Mouse (Mus musculus) forebrain, embryonic 16.5 days (tissue): ENCODE data around the gene Impad1. TPM values are rescaled to one million over a fixed set of nuclear protein-coding genes. Genes with fewer than 3 reads are reported as not detected.
A peak's percentile ranks its signal among the peaks of the same experiment; 100 is the strongest.

Source experiments
- ATAC-seq: fragments of 200-750 bp; cut with Nextera tagmentation; 2 replicates; pipeline ENCODE4 v1.8.0; 2017; ENCODE audit warnings: mild to moderate bottlenecking, moderate library complexity
- H3K27ac ChIP-seq: fragments of 300-500 bp; sonication (generic); 2 replicates; pipeline ENCODE4 v1.5.1; 2014; ENCODE audit warnings: low read length, control low read depth
- H3K27me3 ChIP-seq: fragments of 300-500 bp; sonication (generic); replicated peaks from 2 replicates; pipeline ENCODE4 v1.6.1; 2014; ENCODE audit warnings: low read length; ENCODE audit not compliant: control insufficient read depth, insufficient read depth
- H3K36me3 ChIP-seq: fragments of 300-500 bp; sonication (generic); 2 replicates; pipeline ENCODE4 v1.6.1; 2014; ENCODE audit not compliant: control insufficient read depth, insufficient read depth
- H3K4me1 ChIP-seq: fragments of 300-500 bp; sonication (generic); replicated peaks from 2 replicates; pipeline ENCODE4 v1.6.1; 2014; ENCODE audit warnings: low read length; ENCODE audit not compliant: control insufficient read depth, insufficient read depth
- H3K4me2 ChIP-seq: fragments of 300-500 bp; sonication (generic); 2 replicates; pipeline ENCODE4 v1.6.1; 2014; ENCODE audit warnings: mild to moderate bottlenecking, low read length, control low read depth
- H3K4me3 ChIP-seq: fragments of 300-500 bp; sonication (generic); replicated peaks from 2 replicates; pipeline ENCODE4 v1.5.1; 2014; ENCODE audit warnings: mild to moderate bottlenecking, low read length, control low read depth
- H3K9ac ChIP-seq: fragments of 300-500 bp; sonication (generic); replicated peaks from 2 replicates; pipeline ENCODE4 v1.6.1; 2014; ENCODE audit warnings: low read depth, low read length, control low read depth
- H3K9me3 ChIP-seq: fragments of 300-500 bp; sonication (generic); 2 replicates; pipeline ENCODE4 v1.6.1; 2016; ENCODE audit warnings: low read length; ENCODE audit not compliant: control insufficient read depth
- WGBS: fragments of 180-500 bp; shearing (Covaris S2); extraction: QIAGEN DNeasy Blood & Tissue Kit; methylation state at CpG from one replicate; pipeline ENCODE4 v1.1.7; 2014; 5-methylcytosine and 5-hydroxymethylcytosine counted together
- polyA plus RNA-seq: library from polyadenylated mRNA; unstranded; fragments of >200 nt; fragmentation: Nextera tagmentation; extraction: Ambion mirVana; gene quantifications from 2 replicates; pipeline ENCODE4 v1.2.1, GENCODE M21; 2015

Impad1 gene
- polyA plus RNA-seq, 1 experiment from 2014 or later: 45.3 TPM

DNA sequence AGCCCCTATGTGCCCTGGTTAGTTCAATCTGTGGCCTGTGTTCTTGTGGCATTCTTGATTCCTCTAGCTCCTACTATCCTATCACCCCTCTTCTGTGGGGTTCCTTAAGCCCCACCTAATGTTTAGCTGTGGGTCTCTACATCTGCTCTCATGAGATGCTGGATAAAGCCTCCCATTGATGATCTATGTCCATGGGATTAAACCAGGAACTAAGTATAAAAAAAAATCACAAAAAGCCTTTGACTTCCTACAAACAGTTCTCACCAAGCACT, 9.5 kb downstream of the Impad1 start:
- no peaks in the 10 kb centered on the region for H3K4me1 ChIP-seq
- H3K9ac ChIP-seq: no peak overlapping the region
- no peaks in the 10 kb centered on the region; the same call in 1 of the 2 replicates for H3K36me3 ChIP-seq
- no peak overlapping the region for H3K27ac ChIP-seq
- H3K27me3 ChIP-seq: no peaks in the 10 kb centered on the region
- H3K4me3 ChIP-seq: no peak overlapping the region
- no peak overlapping the region for H3K4me2 ChIP-seq
- H3K9me3 ChIP-seq: peaks cover 11% of the 10 kb centered on the region
- no peak for ATAC-seq

DNA sequence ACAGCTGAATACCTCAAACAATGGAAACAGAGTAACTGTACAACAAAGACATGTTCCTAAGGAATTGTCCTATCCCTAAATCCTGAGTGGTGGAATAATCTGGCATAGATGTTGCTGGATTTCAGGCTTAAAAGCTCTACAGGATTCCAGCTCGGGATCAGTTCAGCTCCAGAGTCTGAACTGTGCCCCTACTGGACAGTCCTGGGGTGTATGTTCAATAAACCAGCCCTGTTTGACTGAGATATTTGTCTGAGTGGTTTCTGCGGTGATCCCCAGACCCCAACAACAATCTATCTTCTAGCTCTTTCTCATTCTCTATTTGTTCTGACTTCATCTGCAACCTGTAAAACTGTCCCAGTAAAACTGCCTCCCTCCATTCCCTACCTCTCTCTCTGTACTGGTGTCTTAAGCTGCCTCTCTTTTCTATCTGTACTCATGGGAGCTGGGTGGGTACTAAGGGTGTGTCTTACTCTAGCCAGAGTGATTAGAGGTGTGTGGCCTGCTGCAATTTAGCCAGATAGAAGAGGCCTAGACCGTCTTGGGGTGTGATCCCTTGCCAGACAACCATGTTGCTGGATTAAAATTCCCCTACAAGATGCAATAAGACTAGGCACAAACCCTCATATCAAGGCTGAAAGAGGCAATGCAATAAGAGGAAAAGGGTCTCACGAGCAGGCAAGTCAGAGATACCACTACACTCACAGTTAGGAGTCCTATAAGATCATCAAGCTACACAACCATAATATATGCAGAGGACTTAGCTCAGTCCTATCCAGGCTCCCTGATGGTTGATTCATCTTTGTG, 10.1 kb downstream of the Impad1 start:
- Histone ChIP-seq H3K27me3 (no peaks in the 10 kb centered on the region), H3K4me2 (no peak overlapping the region), H3K9ac (no peak overlapping the region), H3K27ac (no peak overlapping the region), H3K36me3 (no peaks in the 10 kb centered on the region; the same call in 1 of the 2 replicates), H3K9me3 (peaks cover 11% of the 10 kb centered on the region), H3K4me1 (no peaks in the 10 kb centered on the region), H3K4me3 (no peak overlapping the region)
- WGBS: 93% methylated on average over 4 of the region's 4 CpGs
- no peak for ATAC-seq

DNA sequence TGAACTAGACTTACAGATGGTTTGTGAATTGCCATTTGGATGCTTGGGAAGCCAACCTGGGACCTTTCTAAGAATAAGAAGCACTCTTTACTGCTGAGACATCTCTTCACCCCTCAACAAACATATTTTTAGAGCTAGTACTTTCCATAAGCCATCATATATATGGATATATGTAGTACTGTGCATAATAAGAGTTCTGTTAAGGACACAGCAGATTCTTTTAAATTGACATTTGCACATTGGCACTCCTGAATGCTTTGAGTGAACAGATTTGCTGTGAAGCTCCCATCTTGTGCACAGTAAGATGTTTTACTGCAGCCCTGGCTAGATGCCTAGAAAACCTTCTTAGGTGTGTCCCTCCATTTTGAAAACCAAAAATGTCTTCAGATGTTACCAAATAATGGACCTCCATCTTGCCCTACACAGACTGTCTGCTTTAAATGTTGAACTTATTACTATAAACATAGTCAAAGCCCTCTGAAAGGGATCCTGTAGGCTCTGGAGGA, 13.8 kb downstream of the Impad1 start:
- Histone ChIP-seq H3K4me3 (no peak overlapping the region), H3K9ac (no peak overlapping the region), H3K9me3 (peaks cover 11% of the 10 kb centered on the region), H3K36me3 (peaks cover 8% of the 10 kb centered on the region), H3K4me2 (no peak overlapping the region), H3K4me1 (no peaks in the 10 kb centered on the region), H3K27ac (no peak overlapping the region), H3K27me3 (no peaks in the 10 kb centered on the region)
- ATAC-seq: no peak

DNA sequence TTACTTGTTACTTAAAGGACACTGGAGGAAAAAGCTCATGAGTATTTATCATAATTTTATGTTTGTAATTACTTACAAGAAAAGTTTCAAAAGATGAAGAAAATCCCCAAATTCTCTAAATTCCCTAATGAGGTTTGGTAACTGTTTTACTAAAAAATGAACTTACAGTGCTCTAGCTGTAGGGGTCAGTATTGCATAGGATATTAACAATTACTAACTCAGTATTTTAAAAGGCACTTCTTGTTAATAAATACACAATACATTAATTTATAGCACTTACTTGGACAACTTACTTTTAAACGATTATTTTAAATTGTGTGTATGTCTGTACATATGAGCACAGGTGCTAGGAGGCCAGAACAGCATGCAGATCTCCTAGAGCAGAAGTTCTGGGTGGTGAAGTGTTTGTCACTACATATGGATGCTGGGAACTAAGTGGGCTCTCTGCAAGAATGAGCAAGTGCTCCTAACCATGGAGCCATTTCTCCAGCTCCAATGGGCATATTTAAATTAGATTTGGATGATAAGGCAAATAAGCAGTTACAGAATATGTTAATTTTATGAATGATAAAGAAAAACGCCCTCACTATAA, 21.5 kb downstream of the Impad1 start:
- Histone ChIP-seq H3K36me3 (peaks cover 19% of the 10 kb centered on the region), H3K9me3 (no peaks in the 10 kb centered on the region), H3K4me3 (no peak overlapping the region), H3K27me3 (no peaks in the 10 kb centered on the region), H3K4me1 (no peaks in the 10 kb centered on the region), H3K4me2 (no peak overlapping the region), H3K9ac (no peak overlapping the region), H3K27ac (no peak overlapping the region)
- WGBS: 67% methylated on average over 2 of the region's 2 CpGs
- ATAC-seq: peak; percentile 73; the same call in 1 of the 2 replicates

DNA sequence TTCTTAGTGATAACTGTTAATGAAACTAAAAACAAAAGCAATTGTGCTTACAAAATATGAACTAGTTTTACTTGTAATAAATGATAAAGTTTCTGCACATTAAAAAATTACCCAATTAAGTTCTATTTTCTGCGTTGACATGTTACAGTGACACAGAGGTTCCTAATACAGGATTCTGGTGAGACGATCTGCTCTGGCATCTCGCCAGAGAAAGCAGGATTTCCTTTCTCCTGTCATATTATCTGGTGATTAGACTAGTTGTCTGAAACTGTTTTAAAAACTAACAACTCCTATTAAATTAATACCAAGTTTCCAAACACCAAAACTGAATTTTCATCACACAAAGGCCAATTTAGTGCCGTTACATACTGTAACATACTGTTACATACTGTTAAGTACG, 27.3 kb downstream of the Impad1 start:
- Histone ChIP-seq H3K27me3 (no peaks in the 10 kb centered on the region), H3K36me3 (peaks cover 15% of the 10 kb centered on the region), H3K9me3 (no peaks in the 10 kb centered on the region), H3K27ac (no peak overlapping the region), H3K9ac (no peak overlapping the region), H3K4me2 (no peak overlapping the region), H3K4me3 (no peak overlapping the region), H3K4me1 (no peaks in the 10 kb centered on the region)
- no peak for ATAC-seq
- 62% methylated on average over 5 of the region's 5 CpGs for WGBS

DNA sequence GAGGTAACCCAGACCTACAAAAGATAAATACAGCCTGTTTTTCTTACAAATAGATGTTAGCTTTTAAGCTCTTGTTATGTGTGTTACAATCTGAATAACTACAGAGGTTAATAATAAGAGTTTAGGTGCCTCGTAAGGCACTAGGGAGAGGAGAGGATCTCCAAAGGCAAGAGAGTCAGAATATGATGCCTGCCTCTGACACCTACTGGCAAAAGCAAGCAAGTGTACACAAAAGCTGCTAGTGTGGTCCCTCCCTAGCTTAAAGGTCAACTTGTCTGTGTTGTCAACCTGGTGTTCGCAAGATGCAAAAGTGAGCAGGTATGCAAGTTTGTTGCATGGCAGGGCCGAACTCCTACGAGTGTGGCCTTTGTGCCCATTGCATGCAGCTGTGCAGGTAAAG, 34.8 kb downstream of the Impad1 start:
- Histone ChIP-seq H3K9ac (no peak overlapping the region), H3K4me2 (no peak overlapping the region), H3K9me3 (no peaks in the 10 kb centered on the region), H3K4me3 (no peak overlapping the region), H3K27me3 (no peaks in the 10 kb centered on the region), H3K4me1 (no peaks in the 10 kb centered on the region), H3K27ac (no peak overlapping the region), H3K36me3 (peaks cover 2% of the 10 kb centered on the region; the same call in 1 of the 2 replicates)
- 89% methylated on average over 4 of the region's 4 CpGs for WGBS
- ATAC-seq: no peak

DNA sequence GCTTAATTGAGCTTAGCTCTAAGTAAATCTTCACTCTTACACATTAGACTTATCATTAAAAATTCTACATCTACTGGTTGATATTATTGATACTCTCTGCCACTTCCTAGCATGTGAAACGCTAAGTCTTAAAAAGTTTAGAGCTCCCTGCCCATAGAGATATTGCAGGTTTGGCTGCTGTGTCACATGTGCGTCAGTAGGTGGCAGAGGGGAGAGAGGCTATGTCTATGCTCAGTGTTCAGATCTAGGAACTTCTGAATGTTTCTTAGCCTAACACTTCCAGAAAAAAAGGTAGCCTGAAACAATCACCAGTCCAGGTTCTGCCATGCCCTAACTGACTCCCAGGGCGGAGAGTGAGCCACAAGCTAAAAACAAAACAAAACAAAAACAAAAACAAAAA, 63.7 kb downstream of the Impad1 start:
- no peak overlapping the region for H3K4me2 ChIP-seq
- no peak for ATAC-seq
- WGBS: 59% methylated on average over 3 of the region's 3 CpGs

DNA sequence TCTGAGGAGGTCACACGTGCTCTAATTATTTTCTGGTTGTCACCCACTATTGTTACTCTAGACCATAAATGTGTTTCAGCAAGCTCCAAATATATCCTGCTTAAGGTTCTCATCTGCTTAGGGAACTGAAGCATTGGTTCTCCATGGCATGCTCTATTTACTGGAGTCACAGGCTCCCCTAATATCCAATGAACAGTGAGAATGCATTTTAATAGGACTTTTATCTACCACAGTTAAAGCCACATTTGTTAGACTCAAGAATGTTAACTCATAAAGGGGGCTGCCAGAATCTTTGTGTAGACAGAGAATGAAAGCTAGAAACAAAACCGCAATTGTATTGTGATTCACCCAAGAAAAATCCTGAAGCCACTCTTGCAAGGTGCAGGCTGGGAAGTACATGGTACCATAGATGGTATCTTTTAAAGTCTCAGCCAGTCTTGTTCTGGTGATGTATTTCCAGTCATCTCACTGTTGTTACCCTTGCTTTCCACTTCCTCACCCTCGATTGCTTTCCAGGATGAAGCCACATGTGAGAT, 66.8 kb downstream of the Impad1 start:
- H3K9me3 ChIP-seq: no peaks in the 10 kb centered on the region
- H3K27me3 ChIP-seq: no peaks in the 10 kb centered on the region
- 81% methylated on average over 3 of the region's 3 CpGs for WGBS
- no peak overlapping the region for H3K27ac ChIP-seq
- H3K4me3 ChIP-seq: no peak overlapping the region
- no peak overlapping the region for H3K4me2 ChIP-seq
- H3K36me3 ChIP-seq: no peaks in the 10 kb centered on the region
- H3K4me1 ChIP-seq: no peaks in the 10 kb centered on the region
- ATAC-seq: no peak
- H3K9ac ChIP-seq: no peak overlapping the region

More for the DNA sequence above, 63.7 kb downstream of the Impad1 start:
- Histone ChIP-seq H3K27me3 (no peaks in the 10 kb centered on the region), H3K4me1 (no peaks in the 10 kb centered on the region), H3K36me3 (no peaks in the 10 kb centered on the region), H3K4me3 (no peak overlapping the region), H3K27ac (no peak overlapping the region), H3K9ac (no peak overlapping the region), H3K9me3 (no peaks in the 10 kb centered on the region)

DNA sequence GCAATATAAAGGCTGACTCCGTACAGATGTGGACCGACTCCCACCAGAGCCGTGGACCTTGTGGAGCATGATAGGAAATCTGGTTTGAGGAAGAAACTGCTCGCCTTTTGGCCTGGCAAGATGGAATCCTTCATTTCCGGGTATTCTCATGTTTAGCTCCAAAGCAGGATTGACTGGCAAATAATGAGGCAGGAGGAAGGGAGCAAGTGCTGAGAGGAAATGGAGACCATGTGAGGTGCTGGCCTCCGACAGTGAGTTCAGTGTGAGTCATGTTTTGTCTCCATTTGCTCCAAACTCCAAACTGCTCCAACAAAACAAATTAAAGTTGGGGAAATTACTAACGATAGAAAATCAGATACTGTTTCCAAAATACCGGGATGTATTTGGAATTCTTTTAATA, 69.3 kb downstream of the Impad1 start:
- 86% methylated on average over 8 of the region's 8 CpGs for WGBS

More for the DNA sequence above, 69.3 kb downstream of the Impad1 start:
- Histone ChIP-seq H3K9me3 (no peaks in the 10 kb centered on the region), H3K27ac (no peak overlapping the region), H3K4me1 (no peaks in the 10 kb centered on the region), H3K36me3 (no peaks in the 10 kb centered on the region), H3K4me3 (no peak overlapping the region), H3K27me3 (no peaks in the 10 kb centered on the region), H3K9ac (no peak overlapping the region), H3K4me2 (no peak overlapping the region)
- ATAC-seq: no peak
